Mouse (Mus musculus) hindbrain, embryonic 14.5 days (tissue): ENCODE results near the gene Gpr108. TPM values are rescaled to one million over a fixed set of nuclear protein-coding genes. Genes with fewer than 3 reads are reported as not detected.

Experiments
- ATAC-seq: fragments of 200-750 bp; cut with Nextera tagmentation; 2 replicates; pipeline ENCODE4 v1.8.0; 2017; ENCODE audit warnings: moderate number of reproducible peaks, mild to moderate bottlenecking, moderate TSS enrichment, moderate library complexity; ENCODE audit not compliant: low FRiP score
- DNase-seq: peaks from one replicate; pipeline ENCODE4 v3.0.0-alpha.2; 2015; ENCODE audit warnings: low spot score
- H3K27ac ChIP-seq: fragments of 300-500 bp; sonication (generic); 2 replicates; pipeline ENCODE4 v1.5.1; 2014; ENCODE audit warnings: mild to moderate bottlenecking, moderate library complexity
- H3K27me3 ChIP-seq: fragments of 300-500 bp; sonication (generic); 2 replicates; pipeline ENCODE4 v1.6.1; 2014; ENCODE audit warnings: mild to moderate bottlenecking, low read length, mixed read lengths; ENCODE audit not compliant: control insufficient read depth, insufficient read depth
- H3K36me3 ChIP-seq: fragments of 300-500 bp; sonication (generic); replicated peaks from 2 replicates; pipeline ENCODE4 v1.6.1; 2014; ENCODE audit not compliant: control insufficient read depth, insufficient read depth
- H3K4me1 ChIP-seq: fragments of 300-500 bp; sonication (generic); replicated peaks from 2 replicates; pipeline ENCODE4 v1.6.1; 2014; ENCODE audit warnings: antibody characterized with exemption, low read length, mixed read lengths; ENCODE audit not compliant: control insufficient read depth, insufficient read depth
- H3K4me2 ChIP-seq: fragments of 300-500 bp; sonication (generic); replicated peaks from 2 replicates; pipeline ENCODE4 v1.6.1; 2014; ENCODE audit warnings: mild to moderate bottlenecking, moderate library complexity
- H3K4me3 ChIP-seq: fragments of 300-500 bp; sonication (generic); replicated peaks from 2 replicates; pipeline ENCODE4 v1.5.1; 2014; ENCODE audit warnings: mild to moderate bottlenecking, low read length
- H3K9ac ChIP-seq: fragments of 300-500 bp; sonication (generic); 2 replicates; pipeline ENCODE4 v1.6.1; 2014
- H3K9me3 ChIP-seq: fragments of 300-500 bp; sonication (generic); 2 replicates; pipeline ENCODE4 v1.6.1; 2016; ENCODE audit warnings: low read length; ENCODE audit not compliant: control insufficient read depth
- WGBS: fragments of 180-500 bp; shearing (Covaris S2); extraction: QIAGEN DNeasy Blood & Tissue Kit; methylation state at CpG from one replicate; pipeline ENCODE4 v1.1.7; 2014; 5-methylcytosine and 5-hydroxymethylcytosine counted together
- polyA plus RNA-seq: library from polyadenylated mRNA; unstranded; fragments of >200 nt; fragmentation: Nextera tagmentation; extraction: Ambion mirVana; gene quantifications from 2 replicates; pipeline ENCODE4 v1.2.1, GENCODE M21; 2014

Gpr108 gene
- polyA plus RNA-seq, 1 experiment from 2014 or later: 22.1 TPM

GRCm38 (mm10) chr17:57209330-57209729 lies 38.9 kb downstream of the Gpr108 start:
- H3K36me3 ChIP-seq: no peaks in the 10 kb centered on the region
- H3K4me2 ChIP-seq: no peak overlapping the region
- WGBS: 82% methylated on average over 4 of the region's 4 CpGs
- no peaks in the 10 kb centered on the region for H3K4me1 ChIP-seq
- no peak overlapping the region for H3K27ac ChIP-seq
- H3K9me3 ChIP-seq: no peaks in the 10 kb centered on the region
- ATAC-seq (no peak), DNase-seq (no peak)
- no peak overlapping the region for H3K4me3 ChIP-seq
- no peak overlapping the region for H3K9ac ChIP-seq
- no peaks in the 10 kb centered on the region for H3K27me3 ChIP-seq

DNA sequence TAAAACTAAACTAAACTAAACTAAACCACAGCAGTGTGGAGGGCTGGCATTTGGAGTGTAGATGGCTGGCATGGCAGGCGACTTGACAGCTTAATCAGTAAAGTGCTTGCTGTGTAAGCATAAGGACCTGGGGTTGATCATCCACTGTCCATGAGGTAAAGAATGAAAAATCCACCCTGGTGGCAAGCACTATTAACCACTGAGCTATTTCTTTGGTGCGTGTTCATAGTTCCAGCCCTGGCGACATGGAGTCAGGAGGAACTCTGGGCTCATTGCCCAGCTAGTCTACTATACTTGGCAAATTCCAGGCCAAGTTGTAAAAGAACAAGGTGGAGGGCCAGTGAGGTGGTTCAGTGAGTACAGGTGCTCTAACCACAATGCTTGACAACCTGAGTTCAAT lies 40.3 kb downstream of the Gpr108 start:
- Histone ChIP-seq H3K4me2 (no peak overlapping the region), H3K9ac (no peak overlapping the region), H3K36me3 (no peaks in the 10 kb centered on the region), H3K27me3 (no peaks in the 10 kb centered on the region), H3K9me3 (no peaks in the 10 kb centered on the region), H3K27ac (no peak overlapping the region), H3K4me1 (no peaks in the 10 kb centered on the region), H3K4me3 (no peak overlapping the region)
- WGBS: 87% methylated on average over 3 of the region's 3 CpGs
- DNase-seq: no peak
- ATAC-seq: no peak

GRCm38 (mm10) chr17:57201841-57202724 lies 46.2 kb downstream of the Gpr108 start:
- H3K27ac ChIP-seq: no peak overlapping the region
- H3K4me3 ChIP-seq: no peak overlapping the region
- H3K4me2 ChIP-seq: no peak overlapping the region
- DNase-seq (no peak), ATAC-seq (no peak)
- no peaks in the 10 kb centered on the region for H3K36me3 ChIP-seq
- H3K27me3 ChIP-seq: no peaks in the 10 kb centered on the region
- no peak overlapping the region for H3K9ac ChIP-seq
- H3K4me1 ChIP-seq: no peaks in the 10 kb centered on the region
- 93% methylated on average over 10 of the region's 10 CpGs for WGBS
- H3K9me3 ChIP-seq: no peaks in the 10 kb centered on the region

GRCm38 (mm10) chr17:57198252-57198651 lies 50.0 kb downstream of the Gpr108 start:
- ATAC-seq (no peak), DNase-seq (no peak)
- H3K9me3 ChIP-seq: no peaks in the 10 kb centered on the region
- H3K27ac ChIP-seq: no peak overlapping the region
- H3K9ac ChIP-seq: no peak overlapping the region
- WGBS: 88% methylated on average over 3 of the region's 3 CpGs
- H3K36me3 ChIP-seq: no peaks in the 10 kb centered on the region
- H3K4me3 ChIP-seq: no peak overlapping the region
- no peak overlapping the region for H3K4me2 ChIP-seq
- no peaks in the 10 kb centered on the region for H3K27me3 ChIP-seq
- no peaks in the 10 kb centered on the region for H3K4me1 ChIP-seq

GRCm38 (mm10) chr17:57195326-57196010 lies 52.8 kb downstream of the Gpr108 start:
- H3K9ac ChIP-seq: no peak overlapping the region
- H3K4me1 ChIP-seq: no peaks in the 10 kb centered on the region
- no peaks in the 10 kb centered on the region for H3K36me3 ChIP-seq
- no peaks in the 10 kb centered on the region for H3K27me3 ChIP-seq
- no peak overlapping the region for H3K4me2 ChIP-seq
- H3K4me3 ChIP-seq: no peak overlapping the region
- no peaks in the 10 kb centered on the region for H3K9me3 ChIP-seq
- no peak for ATAC-seq
- WGBS: 87% methylated on average over 8 of the region's 8 CpGs
- no peak overlapping the region for H3K27ac ChIP-seq
- DNase-seq: no peak

DNA sequence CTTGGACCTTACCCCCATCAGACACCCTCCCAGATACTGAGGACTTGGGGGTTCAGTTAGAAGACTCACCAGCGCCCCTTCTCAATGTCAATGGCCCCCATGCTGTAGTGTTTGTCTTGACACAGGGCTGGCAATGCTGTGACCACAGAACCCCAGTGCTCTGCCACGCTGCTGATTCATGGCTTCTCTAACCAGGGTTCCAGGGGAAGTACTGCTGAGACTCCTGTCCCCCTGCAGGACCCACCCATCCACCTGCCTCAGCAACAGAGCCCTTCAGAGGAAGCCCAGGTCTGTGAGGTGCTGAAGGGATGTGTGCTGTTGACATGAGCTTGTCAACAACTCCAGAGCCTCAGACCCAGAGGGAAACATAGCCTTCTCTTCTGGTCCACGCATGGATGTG lies 53.5 kb downstream of the Gpr108 start:
- 87% methylated on average over 3 of the region's 3 CpGs for WGBS
- Histone ChIP-seq H3K9me3 (no peaks in the 10 kb centered on the region), H3K4me2 (no peak overlapping the region), H3K36me3 (no peaks in the 10 kb centered on the region), H3K9ac (no peak overlapping the region), H3K27me3 (no peaks in the 10 kb centered on the region), H3K4me1 (no peaks in the 10 kb centered on the region), H3K4me3 (no peak overlapping the region), H3K27ac (no peak overlapping the region)
- DNase-seq (no peak), ATAC-seq (no peak)

GRCm38 (mm10) chr17:57194041-57194507 lies 54.2 kb downstream of the Gpr108 start, which contains the start of gene Tnfsf14:
Gene Tnfsf14 (minus strand): TSS chr17:57194177.
- no peak within 1 kb of the TSS for H3K9ac ChIP-seq
- 86% methylated on average over 11 of the region's 11 CpGs for WGBS
- H3K27ac ChIP-seq: no peak within 1 kb of the TSS
- H3K4me2 ChIP-seq: no peak within 1 kb of the TSS
- ATAC-seq: no peak
- no peaks in the 10 kb centered on the region for H3K36me3 ChIP-seq
- H3K4me1 ChIP-seq: no peaks in the 10 kb centered on the region
- H3K4me3 ChIP-seq: no peak within 1 kb of the TSS
- no peak for DNase-seq
- H3K9me3 ChIP-seq: no peaks in the 10 kb centered on the region
- H3K27me3 ChIP-seq: no peaks in the 10 kb centered on the region

GRCm38 (mm10) chr17:57188510-57189192 lies 59.6 kb downstream of the Gpr108 start:
- no peaks in the 10 kb centered on the region for H3K36me3 ChIP-seq
- H3K4me1 ChIP-seq: no peaks in the 10 kb centered on the region
- H3K27ac ChIP-seq: no peak overlapping the region
- no peak for DNase-seq
- H3K4me3 ChIP-seq: no peak overlapping the region
- H3K27me3 ChIP-seq: no peaks in the 10 kb centered on the region
- no peak overlapping the region for H3K4me2 ChIP-seq
- H3K9ac ChIP-seq: no peak overlapping the region
- ATAC-seq: no peak
- 90% methylated on average over 12 of the region's 12 CpGs for WGBS
- no peaks in the 10 kb centered on the region for H3K9me3 ChIP-seq

GRCm38 (mm10) chr17:57185641-57186040 lies 62.6 kb downstream of the Gpr108 start:
- no peak for ATAC-seq
- H3K4me3 ChIP-seq: no peak overlapping the region

More at GRCm38 (mm10) chr17:57185641-57186040, 62.6 kb downstream of the Gpr108 start:
- H3K4me2 ChIP-seq: no peak overlapping the region
- H3K9ac ChIP-seq: no peak overlapping the region
- DNase-seq: no peak
- H3K36me3 ChIP-seq: no peaks in the 10 kb centered on the region
- H3K9me3 ChIP-seq: no peaks in the 10 kb centered on the region
- H3K4me1 ChIP-seq: no peaks in the 10 kb centered on the region
- WGBS: 82% methylated on average over 2 of the region's 2 CpGs
- no peak overlapping the region for H3K27ac ChIP-seq
- no peaks in the 10 kb centered on the region for H3K27me3 ChIP-seq
